Mouse (Mus musculus) neural tube, embryonic 12.5 days (tissue): ENCODE data around the gene Tbl1xr1. TPM values are rescaled to one million over a fixed set of nuclear protein-coding genes. Genes with fewer than 3 reads are reported as not detected.

Experiments
- ATAC-seq: fragments of 200-750 bp; cut with Nextera tagmentation; 2 replicates; pipeline ENCODE4 v1.8.0; 2017; ENCODE audit warnings: low read depth, mild to moderate bottlenecking, moderate TSS enrichment, moderate library complexity; ENCODE audit not compliant: low FRiP score
- H3K27ac ChIP-seq: fragments of 300-500 bp; sonication (generic); 2 replicates; pipeline ENCODE4 v1.5.1; 2016
- H3K27me3 ChIP-seq: fragments of 300-500 bp; sonication (generic); replicated peaks from 2 replicates; pipeline ENCODE4 v1.6.1; 2016; ENCODE audit warnings: mild to moderate bottlenecking
- H3K36me3 ChIP-seq: fragments of 300-500 bp; sonication (generic); 2 replicates; pipeline ENCODE4 v1.6.1; 2016; ENCODE audit warnings: mild to moderate bottlenecking
- H3K4me1 ChIP-seq: fragments of 300-500 bp; sonication (generic); 2 replicates; pipeline ENCODE4 v1.6.1; 2016
- H3K4me2 ChIP-seq: fragments of 300-500 bp; sonication (generic); replicated peaks from 2 replicates; pipeline ENCODE4 v1.6.1; 2016; ENCODE audit warnings: mild to moderate bottlenecking
- H3K4me3 ChIP-seq: fragments of 300-500 bp; sonication (generic); 2 replicates; pipeline ENCODE4 v1.5.1; 2016
- H3K9ac ChIP-seq: fragments of 300-500 bp; sonication (generic); 2 replicates; pipeline ENCODE4 v1.6.1; 2016; ENCODE audit warnings: mild to moderate bottlenecking
- H3K9me3 ChIP-seq: fragments of 300-500 bp; sonication (generic); 2 replicates; pipeline ENCODE4 v1.6.1; 2016; ENCODE audit warnings: mild to moderate bottlenecking
- WGBS: fragments of 180-500 bp; shearing (Covaris S2); methylation state at CpG from one replicate; pipeline ENCODE4 v1.1.7; 2016; 5-methylcytosine and 5-hydroxymethylcytosine counted together
- polyA plus RNA-seq: library from polyadenylated mRNA; unstranded; fragments of >200 nt; fragmentation: Nextera tagmentation; extraction: Ambion mirVana; gene quantifications from 2 replicates; pipeline ENCODE4 v1.2.1, GENCODE M21; 2016

Tbl1xr1 gene
- 24.9 and 26.9 TPM in 2 replicates for polyA plus RNA-seq

DNA sequence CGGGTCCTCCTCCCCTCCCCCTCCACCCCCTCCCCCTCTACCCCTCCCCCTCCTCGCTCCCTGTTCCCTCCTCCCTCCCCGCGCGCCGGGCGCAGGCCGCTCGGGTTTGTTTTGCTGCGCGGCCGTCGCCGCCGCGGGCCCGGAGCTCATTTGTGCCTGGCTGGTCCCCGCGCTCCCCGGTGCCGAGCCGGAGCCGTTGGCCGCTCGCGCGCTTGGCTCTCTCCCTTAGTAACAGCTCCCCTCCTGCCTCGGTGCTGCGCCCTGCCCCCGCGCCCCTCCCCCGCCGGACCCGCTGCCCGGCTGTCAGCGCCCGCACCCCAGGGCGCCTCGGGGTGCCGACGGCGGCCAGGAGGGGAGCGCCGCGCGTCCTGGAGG, at the start of gene Tbl1xr1:
Gene Tbl1xr1 (plus strand): TSS at position 92 of the 375 bp plus-strand sequence.
- WGBS, result under 1% methylated on average over 32 of the region's 46 CpGs
- Histone ChIP-seq H3K36me3 (no peaks in the 10 kb centered on the region), H3K4me2 (peak within 1 kb of the TSS; percentile 75), H3K4me3 (peak within 1 kb of the TSS; percentile 98), H3K27ac (peak within 1 kb of the TSS; percentile 98), H3K9ac (peak within 1 kb of the TSS; percentile 92), H3K9me3 (no peaks in the 10 kb centered on the region), H3K27me3 (no peaks in the 10 kb centered on the region), H3K4me1 (peaks cover 21% of the 10 kb centered on the region)
- peak; percentile 93 for ATAC-seq

DNA sequence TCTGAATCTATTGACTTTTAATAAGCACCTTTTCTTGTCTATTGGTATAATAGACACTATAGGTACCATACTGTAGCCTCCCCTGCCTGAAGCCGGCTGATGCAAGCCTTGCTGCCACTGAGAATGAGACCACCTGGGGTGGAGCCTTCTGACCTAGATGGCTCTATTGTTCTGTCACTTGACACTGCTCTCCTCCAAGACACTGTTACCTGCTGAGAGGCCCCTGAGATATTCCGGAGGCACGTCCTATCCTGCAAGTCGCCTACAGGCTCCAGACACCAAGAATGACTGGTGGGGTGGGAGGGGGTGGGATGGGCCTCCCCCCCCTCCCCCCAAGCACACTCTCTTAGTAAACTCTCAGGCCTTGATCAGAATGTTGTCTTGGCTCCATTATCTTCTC, 38.4 kb upstream of the Tbl1xr1 start:
- Histone ChIP-seq H3K36me3 (no peaks in the 10 kb centered on the region), H3K4me1 (no peaks in the 10 kb centered on the region), H3K27me3 (no peaks in the 10 kb centered on the region), H3K4me3 (no peak overlapping the region), H3K9me3 (no peaks in the 10 kb centered on the region), H3K9ac (no peak overlapping the region), H3K4me2 (no peak overlapping the region), H3K27ac (no peak overlapping the region)
- WGBS, result 13% methylated on average over 4 of the region's 4 CpGs
- ATAC-seq, result no peak

DNA sequence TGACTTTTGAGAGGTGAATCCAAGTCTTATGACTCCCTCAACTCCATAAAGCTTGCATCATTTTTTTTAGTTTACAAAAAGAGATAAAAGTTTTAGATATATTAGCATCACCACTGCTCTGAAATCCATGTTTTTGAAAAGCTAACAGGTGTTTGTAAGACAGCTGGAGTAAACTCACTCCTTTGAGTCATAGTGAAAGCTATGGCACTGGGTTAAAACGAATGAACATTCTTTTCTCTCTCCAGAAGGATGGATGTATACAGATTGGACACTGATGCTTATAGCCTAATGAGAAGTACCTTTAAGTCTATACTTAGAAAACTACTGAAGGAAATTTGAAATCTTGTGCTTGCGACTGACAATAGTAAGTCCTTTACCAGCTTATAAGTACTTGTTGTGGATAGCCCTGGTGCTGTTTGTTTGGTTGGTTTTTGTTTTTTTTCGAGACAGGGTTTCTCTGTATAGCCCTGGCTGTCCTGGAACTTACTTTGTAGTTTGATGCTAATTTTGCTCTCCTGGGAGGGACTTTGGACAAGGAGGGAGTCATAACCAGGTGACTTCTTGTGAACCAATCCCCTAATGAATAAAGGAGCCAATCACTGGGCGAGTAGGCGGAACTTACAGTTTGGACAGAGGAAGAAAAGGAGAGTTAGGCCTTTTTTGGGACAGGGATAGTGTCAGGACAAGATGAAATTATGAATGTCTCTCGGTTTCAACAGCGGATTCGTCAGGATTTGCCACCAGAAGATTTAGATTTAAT, 37.2 kb upstream of the Tbl1xr1 start:
- no peak overlapping the region for H3K4me3 ChIP-seq
- ATAC-seq, result no peak
- no peaks in the 10 kb centered on the region for H3K36me3 ChIP-seq
- no peaks in the 10 kb centered on the region for H3K9me3 ChIP-seq
- no peak overlapping the region for H3K9ac ChIP-seq
- no peak overlapping the region for H3K27ac ChIP-seq
- H3K4me2 ChIP-seq, result no peak overlapping the region
- no peaks in the 10 kb centered on the region for H3K4me1 ChIP-seq
- 88% methylated on average over 8 of the region's 8 CpGs for WGBS
- H3K27me3 ChIP-seq, result no peaks in the 10 kb centered on the region

DNA sequence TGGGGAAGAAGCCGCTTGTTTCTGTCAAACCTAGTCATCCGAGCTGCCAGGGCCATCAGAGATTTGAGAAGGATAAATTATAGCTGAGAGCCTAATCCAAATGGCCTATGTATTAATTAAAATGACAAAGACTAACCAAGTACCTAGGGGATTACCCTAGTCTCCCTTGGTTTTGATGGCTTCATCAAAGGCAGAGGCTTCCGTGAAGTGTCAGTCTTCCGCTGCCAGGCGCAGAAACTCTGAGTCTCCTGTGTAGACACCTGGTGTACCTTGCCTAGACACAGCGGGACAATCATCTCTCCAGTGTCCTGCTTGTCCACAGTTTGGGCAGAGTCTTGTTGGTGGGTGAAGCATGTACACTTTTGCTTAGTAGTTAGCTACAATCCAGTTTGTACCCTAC, 35.8 kb upstream of the Tbl1xr1 start:
- Histone ChIP-seq H3K4me1 (no peaks in the 10 kb centered on the region), H3K27ac (no peak overlapping the region), H3K9ac (no peak overlapping the region), H3K27me3 (no peaks in the 10 kb centered on the region), H3K36me3 (no peaks in the 10 kb centered on the region), H3K4me3 (no peak overlapping the region), H3K9me3 (no peaks in the 10 kb centered on the region), H3K4me2 (no peak overlapping the region)
- WGBS, result 80% methylated on average over 6 of the region's 6 CpGs
- no peak for ATAC-seq

DNA sequence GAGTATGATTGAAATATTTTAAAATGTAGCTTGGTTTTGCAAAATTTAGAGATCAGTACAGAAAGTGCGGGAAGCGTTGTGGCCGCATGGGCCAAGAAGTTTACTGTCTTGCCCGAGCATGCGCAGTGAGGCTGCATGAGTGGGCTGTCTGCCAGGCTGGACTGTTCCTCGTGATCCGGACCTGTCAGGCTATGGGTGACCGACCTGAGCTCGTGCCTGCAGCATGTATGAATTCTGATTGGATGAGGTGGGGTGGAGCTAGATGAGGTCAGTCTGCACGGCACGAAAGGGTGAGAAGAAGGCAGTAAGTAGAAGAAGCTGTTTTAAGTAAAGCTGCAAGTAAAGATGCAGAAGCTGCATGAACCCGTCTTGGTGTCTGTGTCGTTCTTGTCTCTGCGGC, 29.2 kb upstream of the Tbl1xr1 start:
- H3K36me3 ChIP-seq, result no peaks in the 10 kb centered on the region
- H3K4me2 ChIP-seq, result no peak overlapping the region
- H3K4me3 ChIP-seq, result no peak overlapping the region
- no peak overlapping the region for H3K27ac ChIP-seq
- no peaks in the 10 kb centered on the region; the same call in 1 of the 2 replicates for H3K9me3 ChIP-seq
- 91% methylated on average over 14 of the region's 14 CpGs for WGBS
- ATAC-seq, result no peak
- no peak overlapping the region for H3K9ac ChIP-seq
- no peaks in the 10 kb centered on the region for H3K27me3 ChIP-seq
- H3K4me1 ChIP-seq, result no peaks in the 10 kb centered on the region

DNA sequence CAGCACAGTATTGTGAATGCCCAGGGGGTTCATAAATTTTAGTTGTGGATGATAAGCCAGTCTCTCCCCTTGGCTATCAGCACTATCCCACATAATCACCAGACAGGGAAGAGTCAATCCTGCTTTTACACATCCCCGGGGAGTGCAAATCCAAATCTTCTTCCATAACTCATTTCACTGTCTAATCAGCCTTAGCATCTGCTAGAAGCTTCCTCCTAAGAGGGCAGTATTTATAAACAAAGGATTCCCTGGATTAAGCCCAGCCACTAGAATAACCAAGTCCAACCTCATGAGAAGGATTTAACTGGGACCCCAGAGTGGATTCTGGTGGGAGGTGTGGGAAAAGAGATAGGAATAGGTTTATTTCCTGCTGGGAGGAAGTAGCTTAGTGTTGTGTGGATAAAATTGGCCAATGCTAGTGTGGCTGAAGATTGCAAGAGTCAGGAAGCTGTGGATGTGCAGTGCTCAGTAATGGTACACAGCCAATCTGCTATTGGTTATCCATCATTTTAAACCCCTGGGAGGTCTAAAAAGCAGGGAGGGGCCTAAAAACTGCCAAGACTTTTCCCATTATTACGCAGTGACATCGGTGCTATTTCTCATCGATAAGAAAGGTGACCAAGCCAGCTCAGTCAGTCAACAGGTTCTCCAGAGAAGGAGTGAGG, 19.7 kb upstream of the Tbl1xr1 start:
- H3K4me3 ChIP-seq, result no peak overlapping the region
- 74% methylated on average over 4 of the region's 4 CpGs for WGBS
- no peak overlapping the region for H3K27ac ChIP-seq

DNA sequence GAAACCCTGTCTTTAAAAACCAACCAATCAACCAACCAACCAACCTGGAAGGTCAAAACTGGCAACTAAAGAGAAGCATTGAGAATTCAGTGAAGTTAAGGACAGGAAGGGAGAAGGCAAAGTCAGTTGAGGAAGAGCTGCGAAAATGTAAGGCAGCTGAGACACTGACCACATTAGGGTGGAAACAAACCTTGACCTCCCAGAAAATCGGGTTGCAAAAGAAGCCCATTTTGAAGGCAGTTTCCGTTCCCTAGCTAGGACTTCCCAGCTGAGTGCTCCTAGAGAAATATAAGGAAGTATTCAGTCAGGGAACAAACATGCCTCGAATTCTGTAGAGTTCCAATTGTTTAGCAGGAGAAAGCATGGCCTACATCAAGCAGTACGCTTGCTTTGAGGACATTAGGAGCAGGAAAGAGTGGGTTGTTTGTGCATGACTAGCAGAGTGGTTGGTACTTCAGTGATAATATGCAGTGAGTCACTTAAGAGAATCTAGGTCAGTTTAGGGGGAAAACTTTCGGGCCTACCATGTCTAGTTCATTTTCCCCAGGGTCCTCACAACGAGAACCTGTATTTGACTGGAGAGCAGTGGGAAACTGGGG, 18.1 kb upstream of the Tbl1xr1 start:
- H3K27me3 ChIP-seq, result no peaks in the 10 kb centered on the region
- no peak overlapping the region for H3K4me3 ChIP-seq
- H3K27ac ChIP-seq, result no peak overlapping the region
- H3K4me2 ChIP-seq, result no peak overlapping the region
- no peak for ATAC-seq
- no peak overlapping the region for H3K9ac ChIP-seq
- no peaks in the 10 kb centered on the region for H3K9me3 ChIP-seq
- WGBS, result 86% methylated on average over 7 of the region's 7 CpGs
- H3K36me3 ChIP-seq, result no peaks in the 10 kb centered on the region
- no peaks in the 10 kb centered on the region for H3K4me1 ChIP-seq

More for the DNA sequence above, 19.7 kb upstream of the Tbl1xr1 start:
- Histone ChIP-seq H3K27me3 (no peaks in the 10 kb centered on the region), H3K36me3 (no peaks in the 10 kb centered on the region), H3K4me2 (no peak overlapping the region), H3K9me3 (no peaks in the 10 kb centered on the region), H3K4me1 (no peaks in the 10 kb centered on the region), H3K9ac (no peak overlapping the region)
- ATAC-seq, result peak; percentile 63

DNA sequence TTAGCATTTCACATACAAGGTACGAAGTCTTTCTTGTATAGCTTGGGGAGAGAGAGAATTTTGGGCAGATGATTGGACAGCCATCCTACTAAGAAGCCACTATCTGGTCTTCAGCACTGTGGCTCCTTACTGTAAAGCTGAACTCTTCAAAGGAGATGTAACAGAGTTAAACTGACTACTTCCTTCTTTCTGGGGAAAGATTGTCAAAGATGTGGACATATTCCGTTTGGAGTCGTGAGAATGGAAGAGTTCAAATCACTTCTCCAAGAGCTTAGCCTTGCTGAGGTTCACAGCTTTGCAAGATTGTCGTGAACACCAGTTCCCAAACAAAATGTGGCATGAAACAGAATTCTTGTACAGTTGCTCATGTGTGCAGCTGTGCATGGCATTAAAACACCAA, 15.3 kb upstream of the Tbl1xr1 start:
- 92% methylated on average over 4 of the region's 4 CpGs for WGBS
- no peak for ATAC-seq
- no peaks in the 10 kb centered on the region for H3K27me3 ChIP-seq

DNA sequence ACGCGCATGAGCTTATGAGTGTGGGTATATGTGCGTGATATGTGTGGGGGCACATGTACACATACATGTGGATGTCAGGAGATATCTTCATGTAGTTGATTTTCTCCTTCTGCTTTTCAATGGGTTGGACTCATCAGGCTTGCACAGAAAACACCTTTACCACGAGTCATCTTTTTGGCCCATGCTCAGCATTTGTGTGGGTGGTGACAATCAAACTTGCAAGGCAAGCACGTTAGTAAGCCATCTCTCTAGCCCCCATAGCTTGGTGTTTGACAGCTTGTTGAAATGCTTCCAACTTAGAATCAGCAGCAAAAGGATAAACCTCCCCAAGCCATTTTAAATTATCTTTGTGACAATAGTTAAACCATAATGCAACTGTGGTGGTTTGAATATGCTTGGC, 7.8 kb upstream of the Tbl1xr1 start:
- H3K4me2 ChIP-seq, result no peak overlapping the region
- H3K9me3 ChIP-seq, result no peaks in the 10 kb centered on the region
- H3K27ac ChIP-seq, result no peak overlapping the region
- H3K36me3 ChIP-seq, result no peaks in the 10 kb centered on the region
- no peak overlapping the region for H3K9ac ChIP-seq
- 91% methylated on average over 5 of the region's 5 CpGs for WGBS
- H3K27me3 ChIP-seq, result no peaks in the 10 kb centered on the region
- H3K4me1 ChIP-seq, result no peaks in the 10 kb centered on the region
- ATAC-seq, result no peak
- no peak overlapping the region for H3K4me3 ChIP-seq

More for the DNA sequence above, 15.3 kb upstream of the Tbl1xr1 start:
- no peaks in the 10 kb centered on the region for H3K9me3 ChIP-seq
- no peaks in the 10 kb centered on the region for H3K4me1 ChIP-seq
- H3K4me2 ChIP-seq, result no peak overlapping the region
- H3K36me3 ChIP-seq, result no peaks in the 10 kb centered on the region
- H3K27ac ChIP-seq, result no peak overlapping the region
- no peak overlapping the region for H3K4me3 ChIP-seq
- no peak overlapping the region for H3K9ac ChIP-seq

DNA sequence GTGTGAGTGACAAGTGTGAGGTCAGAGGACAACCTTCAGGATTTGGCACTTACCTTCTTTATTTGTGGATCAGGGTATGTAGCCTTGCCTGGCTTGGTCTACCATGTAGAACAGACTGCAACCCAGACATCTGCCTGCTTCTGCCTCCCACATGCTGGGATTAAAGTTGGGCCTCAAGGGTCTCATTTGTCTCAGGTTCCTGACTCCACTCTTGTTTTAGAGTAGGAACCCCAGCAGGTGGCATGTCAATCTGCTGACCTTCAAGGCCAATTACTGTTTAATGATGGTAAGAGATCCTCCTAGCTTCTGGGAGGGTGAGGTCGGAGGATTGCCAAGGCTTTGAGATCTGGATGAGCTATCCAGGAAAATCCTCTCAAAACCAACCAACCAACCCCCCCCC, 2.5 kb upstream of the Tbl1xr1 start:
- Histone ChIP-seq H3K4me2 (no peak overlapping the region), H3K27ac (no peak overlapping the region), H3K36me3 (no peaks in the 10 kb centered on the region), H3K9me3 (no peaks in the 10 kb centered on the region), H3K4me3 (no peak overlapping the region), H3K4me1 (peaks cover 21% of the 10 kb centered on the region), H3K9ac (no peak overlapping the region), H3K27me3 (no peaks in the 10 kb centered on the region)
- no peak for ATAC-seq
- WGBS, result 50% methylated on average over 1 of the region's 1 CpGs

DNA sequence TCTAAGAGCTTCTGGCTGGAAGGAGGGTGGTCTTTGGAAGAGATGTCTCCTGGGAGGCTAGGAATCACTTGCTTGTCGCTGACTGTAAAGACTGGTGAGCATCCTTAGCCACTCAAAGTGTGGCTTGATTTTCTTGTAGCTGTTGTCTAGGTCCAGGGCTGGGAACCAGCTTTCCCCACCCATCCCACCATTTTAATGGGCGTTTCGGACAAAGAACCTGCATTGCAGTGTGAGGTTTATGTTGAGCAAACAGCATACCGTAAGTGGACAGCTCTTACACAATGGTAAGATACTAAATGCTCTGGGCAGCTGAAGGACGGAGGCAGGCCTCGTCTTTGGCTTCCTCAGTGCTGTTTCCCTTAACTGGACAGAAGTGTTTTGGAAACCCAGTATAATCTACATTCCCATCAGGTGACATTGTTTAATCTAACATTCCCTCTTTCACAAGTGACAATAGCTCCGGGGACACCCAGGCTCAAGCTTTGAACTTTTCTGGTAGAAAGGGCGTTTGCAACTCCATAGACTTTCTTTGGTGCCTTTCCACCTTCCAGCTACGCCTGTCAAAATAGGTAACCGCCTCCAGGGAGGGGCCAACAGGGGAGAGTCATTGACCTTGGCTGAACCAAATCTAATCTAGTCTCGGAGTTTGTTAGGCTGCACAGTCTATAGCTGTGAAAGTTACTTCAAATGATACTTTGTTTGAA, 1.7 kb upstream of the Tbl1xr1 start:
- Histone ChIP-seq H3K36me3 (no peaks in the 10 kb centered on the region), H3K4me3 (peak overlapping the region; percentile 98), H3K27ac (no peak overlapping the region), H3K4me2 (peak overlapping the region; percentile 75), H3K9me3 (no peaks in the 10 kb centered on the region), H3K27me3 (no peaks in the 10 kb centered on the region), H3K9ac (0 out of 2 replicates have a peak overlapping the region, but pooled peaks have one; percentile 26), H3K4me1 (peaks cover 21% of the 10 kb centered on the region)
- no peak for ATAC-seq
- 12% methylated on average over 11 of the region's 11 CpGs for WGBS

DNA sequence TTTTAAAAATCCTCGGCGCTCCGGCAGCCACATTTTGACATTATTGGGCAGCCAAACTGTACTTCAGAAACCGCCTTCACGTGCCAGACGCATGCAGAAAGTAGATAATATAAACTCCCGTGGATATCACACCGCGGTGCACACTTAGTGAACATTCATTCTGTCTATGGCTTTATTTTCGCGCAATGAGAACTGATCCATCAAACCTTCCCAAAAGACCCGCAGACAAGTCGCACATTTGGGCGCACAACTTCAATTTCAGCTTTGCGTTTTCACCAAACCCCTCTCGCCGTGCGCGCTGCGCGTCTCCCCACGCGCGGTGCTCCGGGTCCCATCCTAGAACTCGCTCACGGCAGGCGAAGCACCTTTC, 950 bp upstream of the Tbl1xr1 start:
- H3K27me3 ChIP-seq, result no peaks in the 10 kb centered on the region
- under 1% methylated on average over 28 of the region's 28 CpGs for WGBS
- no peaks in the 10 kb centered on the region for H3K9me3 ChIP-seq
- H3K4me2 ChIP-seq, result peak overlapping the region; percentile 75
- no peaks in the 10 kb centered on the region for H3K36me3 ChIP-seq
- peaks cover 21% of the 10 kb centered on the region for H3K4me1 ChIP-seq
- H3K27ac ChIP-seq, result peak overlapping the region; percentile 98
- no peak for ATAC-seq
- H3K4me3 ChIP-seq, result peak overlapping the region; percentile 98
- H3K9ac ChIP-seq, result peak overlapping the region; percentile 73
